Comparison of ENCODE assay signal across 17 mouse cellular contexts in genomic region chr12:25313212-25313611, GRCm38 (mm10).
A peak's percentile ranks its signal among the peaks of the same experiment; 100 is the strongest.
DNase-seq lines count a peak whose midpoint lies in the region; TF ChIP-seq lines count a peak whose summit lies in the region.
"Had no signal": no experiment of that assay in that cellular context is flagged by ENCODE, and none has a peak within 500 bp of the region (broad histone marks: within the 10 kb centered on the region; RNA-seq: fewer than 3 reads in every experiment).

No protein-coding gene starts in this region.

- H3K27me3 ChIP-seq in CH12.LX (replicated peaks), result peaks cover 8% of the 10 kb centered on the region
- H3K27me3 ChIP-seq: embryonic facial prominence, embryonic 12.5 days; forebrain, embryonic 13.5 days; forebrain, embryonic 15.5 days had no signal

- no peak for TF ChIP-seq POLR2A in CH12.LX (IDR thresholded peaks at IDR 0.05; ENCODE audit: low read depth, low read length)

- TF ChIP-seq EP300 in CH12.LX (IDR thresholded peaks at IDR 0.05; ENCODE audit: low read length), result peak; percentile 61; the same call in 1 of the 2 replicates

- no peak; the same call in 1 of the 2 replicates for TF ChIP-seq RAD21 in CH12.LX (IDR thresholded peaks at IDR 0.05; ENCODE audit: low read depth, low read length)

- no peak for TF ChIP-seq CTCF in CH12.LX (conservative IDR thresholded peaks at IDR 0.05 in 1 of 2, IDR thresholded peaks at IDR 0.05 in 1 of 2; ENCODE audit: low read depth in 2 of 2, low read length in 2 of 2)

- no peaks in the 10 kb centered on the region for H3K36me3 ChIP-seq in CH12.LX (replicated peaks in 1 of 2; ENCODE audit: control insufficient read depth in 1 of 2, insufficient read depth in 1 of 2, low read length in 1 of 2)
- H3K36me3 ChIP-seq: embryonic facial prominence, embryonic 10.5 days; embryonic facial prominence, embryonic 12.5 days; forebrain, embryonic 15.5 days had no signal

- peak; percentile 73 for DNase-seq in adrenal gland, adult 2 months
- no peak for DNase-seq in adrenal gland, postnatal 4 days (ENCODE audit: low spot score in 2 of 2)
- DNase-seq in A20 (ENCODE audit: low read depth, low spot score) (peak; percentile 24), CH12.LX (ENCODE audit: extremely low read depth) (no peak)
- DNase-seq in embryo, embryonic 10 days (ENCODE audit: low spot score), result no peak
- DNase-seq: B cell, adult 2 months; cerebellum, adult 11 months; cerebellum, adult 18-20 months; cerebellum, adult 8-10 months; cerebellum, adult 9-11 months; cerebellum, postnatal 14 days; cerebellum, postnatal 36 days; forebrain, postnatal 0 days had no signal

- in situ Hi-C loops in CH12.LX (cut with MboI; ENCODE audit: low pct_ligation_motif_present, low pct_unique_long_range_greater_than_20kb, low sequenced_read_pairs), result loop anchor here (5.0 kb wide), 1 partner anchor 94 kb away; no protein-coding TSS in a partner anchor

- no peak overlapping the region for H3K9ac ChIP-seq in CH12.LX (ENCODE audit: insufficient read depth, low read depth)
- H3K9ac ChIP-seq: embryonic facial prominence, embryonic 12.5 days; forebrain, embryonic 13.5 days; forebrain, embryonic 15.5 days; forebrain, postnatal 0 days had no signal

- H3K27ac ChIP-seq in CH12.LX (ENCODE audit: insufficient read depth, low read depth), result no peak overlapping the region
- H3K27ac ChIP-seq: embryonic facial prominence, embryonic 10.5 days; embryonic facial prominence, embryonic 12.5 days; forebrain, embryonic 13.5 days; forebrain, embryonic 15.5 days had no signal

- no peaks in the 10 kb centered on the region for H3K9me3 ChIP-seq in CH12.LX (replicated peaks; ENCODE audit: low read length)
- H3K9me3 ChIP-seq: embryonic facial prominence, embryonic 10.5 days; embryonic facial prominence, embryonic 12.5 days; forebrain, embryonic 13.5 days; forebrain, embryonic 15.5 days had no signal

- H3K79me2 ChIP-seq in CH12.LX (replicated peaks; ENCODE audit: control insufficient read depth, extremely low read depth, insufficient read depth, poor library complexity, severe bottlenecking), result no peaks in the 10 kb centered on the region

- no peak overlapping the region for H3K4me2 ChIP-seq in CH12.LX (ENCODE audit: insufficient read depth, low read depth, poor library complexity, severe bottlenecking)
- H3K4me2 ChIP-seq: embryonic facial prominence, embryonic 12.5 days; forebrain, embryonic 13.5 days; forebrain, embryonic 15.5 days had no signal

- no peak overlapping the region for H3K4me3 ChIP-seq in CH12.LX (replicated peaks in 1 of 3; ENCODE audit: low read depth in 2 of 3, low read length in 2 of 3, poor library complexity in 1 of 3)
- H3K4me3 ChIP-seq: embryonic facial prominence, embryonic 10.5 days; embryonic facial prominence, embryonic 12.5 days; forebrain, embryonic 13.5 days; forebrain, embryonic 15.5 days had no signal

- H3K4me1 ChIP-seq in CH12.LX (ENCODE audit: control insufficient read depth in 1 of 2, insufficient read depth in 2 of 2), result peaks cover 26 to 65% of the 10 kb centered on the region in 2 experiments
- H3K4me1 ChIP-seq: forebrain, embryonic 13.5 days; forebrain, embryonic 15.5 days had no signal

- dilution Hi-C loops in CH12.LX (cut with MboI; ENCODE audit: extremely low pct_ligation_motif_present, extremely low pct_unique_long_range_greater_than_20kb, low sequenced_read_pairs), result no loop called here

TF ChIP-seq in CH12.LX, 34 proteins besides CTCF, POLR2A, EP300 and RAD21:
- TF ChIP-seq MYC (IDR thresholded peaks at IDR 0.05; ENCODE audit: low read depth, low read length) (no peak), MAFK (IDR thresholded peaks at IDR 0.05; ENCODE audit: insufficient replicate concordance, low read length) (no peak), MAX (IDR thresholded peaks at IDR 0.05; ENCODE audit: low read length) (no peak), GABPA (IDR thresholded peaks at IDR 0.05; ENCODE audit: insufficient replicate concordance, low read depth, low read length) (no peak), BHLHE40 (IDR thresholded peaks at IDR 0.05; ENCODE audit: low read depth, low read length) (0 out of 2 replicates have a peak, but pooled peaks have one; percentile 21), PAX5 (IDR thresholded peaks at IDR 0.05; ENCODE audit: low read length) (no peak), HCFC1 (IDR thresholded peaks at IDR 0.05; ENCODE audit: low read depth, low read length) (no peak), MXI1 (IDR thresholded peaks at IDR 0.05; ENCODE audit: low read depth, low read length) (no peak), ETS1 (conservative IDR thresholded peaks at IDR 0.05; ENCODE audit: low read depth, low read length) (peak; percentile 46; the same call in 1 of the 2 replicates), TCF12 (IDR thresholded peaks at IDR 0.05; ENCODE audit: low read depth, low read length) (no peak), IRF4 (IDR thresholded peaks at IDR 0.05; ENCODE audit: low read depth, low read length) (no peak)
TF ChIP-seq in CH12.LX: peak in this region for 2.

Comparison
In these comparisons a context has a peak if more than half of its experiments do, and no peak if none do; other contexts are left out.
1. DNase-seq: peak in adrenal gland, adult 2 months (single experiment) and A20 (single experiment); none in adrenal gland, postnatal 4 days (0 of 2), CH12.LX (single experiment) and embryo, embryonic 10 days (single experiment).